Mouse (Mus musculus): ENCODE data around the gene Gmfb.
A peak's percentile ranks its signal among the peaks of the same experiment; 100 is the strongest.

GRCm38 (mm10) chr14:46760355-46761029 lies 61.5 kb downstream of the Gmfb start, which contains the start of gene Cdkn3:
- TF ChIP-seq CTCF (IDR thresholded peaks at IDR 0.05; ENCODE audit: borderline replicate concordance, control insufficient read depth, extremely low read depth, insufficient read depth, low read length, poor library complexity) (0 out of 2 replicates have a peak, but pooled peaks have one; percentile 45), POLR2A (IDR thresholded peaks at IDR 0.05; ENCODE audit: control insufficient read depth, extremely low read depth, insufficient read depth, low read length, poor library complexity) (peak; percentile 53)
